Mouse (Mus musculus) urinary bladder, adult 18-20 months (tissue): ENCODE measurements around the gene Ube2o.
A peak's percentile ranks its signal among the peaks of the same experiment; 100 is the strongest.
"Not testable (repeated sequence)": the region's sequence is repeated elsewhere in the genome, so short reads cannot be mapped to it uniquely, and the experiment has no call there.

Source experiments
- DNase-seq, 2 experiments: peaks; one replicate each; pipeline ENCODE4 v3.0.0; 2022; ENCODE audit warnings: low spot score in 2 of 2, mixed read lengths in 2 of 2

Gene Ube2o

DNA sequence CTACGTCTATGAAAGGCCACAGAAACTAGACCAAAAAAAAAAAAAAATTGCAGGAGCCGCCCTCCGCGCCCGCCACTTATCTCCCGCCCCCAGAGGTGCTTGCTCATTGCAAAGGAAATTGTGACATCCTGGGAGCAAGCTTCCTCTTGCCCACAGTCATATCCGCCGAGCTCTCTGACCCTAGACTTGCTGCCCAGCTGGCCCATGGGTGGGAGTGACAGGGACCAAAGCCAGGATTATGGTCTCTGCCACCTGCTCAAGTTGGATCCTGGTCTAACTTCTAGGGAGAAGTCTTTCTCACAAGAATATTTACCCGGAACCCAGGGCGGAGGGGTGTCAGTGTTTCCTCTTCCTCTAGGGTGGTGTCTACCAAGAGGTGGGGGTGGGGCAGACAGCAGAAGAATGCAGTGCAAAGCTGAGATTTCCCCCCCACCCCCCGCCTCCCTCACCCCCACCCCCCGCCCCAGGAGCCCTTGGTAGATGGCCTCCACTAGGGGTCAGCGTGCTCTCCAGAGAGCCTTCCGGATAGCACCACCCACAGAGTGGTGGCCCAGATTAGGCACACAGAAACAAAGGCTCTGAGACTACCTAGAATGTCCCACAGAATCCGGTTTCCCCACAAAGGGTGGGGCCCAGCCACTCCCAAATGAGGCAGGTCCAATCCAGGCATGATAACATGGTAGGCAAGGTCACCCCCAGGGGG is 34.6 kb upstream of the Ube2o start:
- peak in 1 of 2 experiments; percentile 43 for DNase-seq

DNA sequence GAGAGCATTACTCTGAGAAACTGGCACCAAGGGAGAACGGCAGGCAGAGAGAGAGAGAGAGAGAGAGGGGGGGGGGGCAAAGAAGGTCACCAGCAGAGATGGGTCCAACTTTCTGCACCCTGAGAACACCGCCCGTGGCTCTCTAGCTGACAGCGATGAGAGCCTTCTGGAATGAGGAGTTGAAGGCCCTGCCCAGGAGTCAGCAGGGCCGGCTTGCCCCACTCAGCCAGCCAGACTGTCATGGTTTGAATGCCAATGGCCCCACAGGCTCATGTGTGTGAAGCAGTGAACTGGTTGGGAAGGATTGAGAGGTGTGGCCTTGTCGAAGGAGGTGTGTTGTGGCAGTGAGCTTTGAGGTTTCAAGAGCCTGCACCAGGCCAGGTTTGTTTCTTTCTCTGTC is 32.0 kb upstream of the Ube2o start:
- no peak for DNase-seq

DNA sequence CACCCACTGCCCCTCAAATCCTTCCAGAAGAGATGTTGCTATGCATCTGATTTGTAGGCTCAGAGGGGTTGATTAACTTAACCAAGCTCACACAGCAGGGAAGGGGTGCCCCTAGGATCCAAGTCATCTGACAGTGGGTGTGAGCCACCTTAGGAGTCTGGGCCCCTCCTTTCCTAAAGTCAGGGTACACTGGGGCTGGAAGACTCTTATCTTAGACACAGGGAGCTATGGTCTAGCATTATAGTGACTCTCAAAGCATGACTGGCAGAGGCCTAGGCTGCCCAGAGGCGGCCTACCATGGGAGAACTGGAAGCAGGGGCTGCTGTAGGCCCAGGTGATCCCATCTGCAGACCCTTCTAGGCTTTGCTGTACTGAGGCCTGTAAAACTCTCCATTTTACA is 31.3 kb upstream of the Ube2o start:
- no peak for DNase-seq

DNA sequence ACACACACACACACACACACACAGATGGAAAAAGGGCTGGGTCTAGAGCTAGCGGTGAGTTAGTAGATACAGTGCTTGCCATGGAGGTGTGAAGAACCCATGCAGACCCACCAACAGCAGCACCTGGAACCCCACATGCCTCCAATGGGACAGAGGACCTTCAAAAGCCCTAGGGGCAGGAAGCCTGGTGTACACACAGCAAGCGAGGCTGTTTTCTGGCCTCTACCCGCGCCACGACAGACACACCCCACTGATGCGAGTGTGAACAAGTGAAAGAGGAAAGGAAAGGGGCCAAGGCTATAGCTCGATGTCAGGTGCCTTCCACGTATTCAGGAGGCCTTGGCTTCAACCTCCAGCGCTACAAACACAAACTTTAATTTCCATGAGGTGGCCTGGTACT is 30.6 kb upstream of the Ube2o start:
- DNase-seq: no peak

DNA sequence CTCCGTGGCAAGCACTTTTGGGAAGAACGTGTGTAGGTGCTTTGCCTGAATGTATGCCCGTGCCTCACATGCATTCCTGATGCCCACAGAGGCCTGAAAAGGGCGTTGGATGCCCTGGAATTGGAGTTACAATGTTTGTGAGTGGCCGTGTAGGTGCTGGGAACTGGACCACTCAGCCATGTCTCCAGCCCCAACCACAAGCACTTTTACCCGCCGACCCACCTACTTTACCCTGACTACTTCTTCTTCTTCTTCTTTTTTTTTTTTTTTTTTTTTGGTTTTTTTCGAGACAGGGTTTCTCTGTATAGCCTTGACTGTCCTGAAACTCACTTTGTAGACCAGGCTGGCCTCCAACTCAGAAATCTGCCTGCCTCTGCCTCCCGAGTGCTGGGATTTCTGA is 29.9 kb upstream of the Ube2o start:
- not testable (repeated sequence) for DNase-seq

DNA sequence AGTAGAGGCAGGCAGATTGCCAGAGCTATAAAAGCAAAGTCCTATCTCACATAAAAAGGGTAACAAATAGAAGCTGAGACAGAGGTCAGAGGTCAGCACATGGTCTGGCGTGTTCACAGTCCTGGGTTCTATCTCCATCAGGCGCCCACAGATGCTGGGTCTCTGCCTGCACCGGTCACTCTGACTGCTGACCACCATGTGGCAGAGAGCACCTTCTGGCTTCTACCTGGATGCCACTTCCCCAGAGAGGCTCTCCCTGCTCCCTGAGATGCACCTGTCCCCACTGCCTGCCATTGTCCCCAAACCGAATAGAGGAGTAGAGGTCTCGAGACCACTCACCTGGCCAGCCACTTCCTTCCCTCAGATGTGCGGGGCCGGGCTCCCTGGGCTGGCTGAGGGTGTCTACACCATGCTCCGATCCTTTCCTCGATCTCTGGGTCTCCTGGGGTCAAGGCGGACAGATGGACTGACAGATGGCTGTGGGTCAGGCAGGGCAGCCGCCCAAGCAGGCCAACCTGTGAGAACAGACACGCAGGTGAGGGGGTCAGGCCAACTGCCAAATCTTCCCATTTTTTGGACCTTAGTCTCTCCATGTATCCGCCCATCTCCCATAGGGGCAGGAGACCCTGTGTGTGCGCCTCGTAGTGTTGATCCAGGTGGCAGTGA is 28.9 kb upstream of the Ube2o start:
- no peak for DNase-seq

DNA sequence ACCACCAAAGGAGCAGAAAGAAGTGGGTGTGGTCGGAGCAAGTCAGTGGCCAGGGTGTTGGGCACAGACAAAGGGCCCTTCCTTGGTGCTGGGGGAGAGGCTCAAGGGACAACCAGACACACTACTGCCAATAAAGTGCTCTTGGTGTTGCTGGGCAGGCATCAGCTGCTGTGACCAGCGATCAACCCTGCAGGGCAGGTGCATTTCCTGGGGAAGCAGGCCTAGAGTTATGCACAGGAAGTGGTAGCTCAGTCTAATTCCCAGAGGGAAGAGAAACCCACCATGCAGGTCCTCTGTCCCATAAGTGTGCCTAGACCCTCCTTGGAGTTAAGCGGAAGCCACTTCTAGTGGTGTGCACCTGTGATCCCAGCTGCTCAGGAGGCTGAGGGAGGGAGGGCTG is 26.5 kb upstream of the Ube2o start:
- DNase-seq: no peak

DNA sequence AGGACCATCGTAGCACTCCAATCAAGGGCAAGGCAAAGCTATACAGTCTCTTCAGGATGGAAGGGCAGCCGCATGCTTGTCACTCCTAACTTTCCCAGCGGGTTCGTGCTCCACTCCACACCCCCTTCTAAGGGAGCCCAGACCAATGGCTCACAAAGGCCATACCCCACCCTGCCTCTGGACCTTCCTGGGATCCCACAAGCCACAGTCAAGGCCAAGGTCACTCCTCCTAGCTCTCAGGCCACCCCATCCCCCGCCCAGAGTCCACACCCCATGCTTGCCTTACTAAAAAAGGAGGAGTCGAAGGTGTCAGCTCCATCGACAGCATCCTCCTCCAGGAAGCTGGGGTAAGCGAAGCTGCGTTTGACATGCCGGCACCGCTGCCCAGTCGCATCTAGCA is 22.9 kb upstream of the Ube2o start:
- DNase-seq: no peak

DNA sequence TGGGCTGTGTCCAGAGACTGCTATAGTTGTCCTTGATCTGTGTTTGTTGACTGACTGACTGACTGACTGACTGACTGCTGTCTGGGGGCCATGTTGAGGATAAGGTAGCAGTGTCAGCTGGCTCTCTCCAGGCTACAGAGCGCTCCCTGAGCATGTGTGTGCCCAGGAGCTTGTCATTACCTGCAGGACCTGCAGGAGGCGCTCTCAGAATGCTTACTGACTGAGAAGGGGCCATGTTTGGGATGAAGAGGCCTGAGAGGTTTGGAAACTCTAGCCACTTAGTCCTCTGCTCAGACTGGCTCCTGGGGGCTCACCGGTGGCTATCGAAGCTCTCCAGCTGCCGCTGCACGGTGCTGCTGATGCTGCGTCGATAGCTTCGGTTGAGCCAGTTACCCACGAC is 22.1 kb upstream of the Ube2o start:
- DNase-seq: no peak

DNA sequence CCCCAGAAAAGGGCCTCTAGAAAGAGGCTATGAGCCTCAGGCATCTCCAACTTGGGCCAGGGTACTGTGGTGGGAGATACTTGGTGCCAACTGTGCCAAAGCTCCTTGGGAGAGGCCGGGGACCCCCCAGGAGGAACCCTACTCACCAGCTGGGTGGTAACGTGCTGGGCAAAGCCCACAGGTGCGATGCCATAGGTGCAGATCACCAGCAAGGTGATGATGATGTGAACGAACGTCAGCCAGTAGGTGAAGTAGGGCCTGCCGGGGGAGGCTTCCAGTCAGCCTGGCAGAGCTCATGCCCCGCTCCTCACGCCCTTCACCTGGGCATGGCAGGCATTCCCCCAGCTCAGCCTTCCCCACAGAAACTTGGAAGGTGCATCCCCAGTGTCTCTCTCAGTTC is 20.8 kb upstream of the Ube2o start:
- DNase-seq: no peak

DNA sequence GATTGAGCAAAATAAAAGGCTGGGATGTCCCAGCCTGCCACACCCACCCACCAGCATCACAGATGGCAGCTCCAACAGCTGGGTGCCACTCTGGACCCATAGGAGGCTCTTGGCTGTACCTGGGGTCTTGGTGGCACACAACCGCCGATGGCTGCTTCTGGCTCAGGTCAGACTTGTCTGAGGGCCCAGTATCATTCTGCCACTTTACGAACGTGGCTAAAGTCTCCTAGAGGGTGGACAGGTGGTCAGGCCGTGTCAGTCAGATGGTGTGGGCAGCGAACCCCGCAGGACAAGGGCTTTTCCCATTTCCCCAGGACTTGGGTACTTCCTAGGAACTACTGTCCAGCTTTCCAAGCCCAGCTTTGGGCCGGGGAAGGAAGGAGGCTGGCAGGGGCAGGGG is 19.9 kb upstream of the Ube2o start:
- no peak for DNase-seq

DNA sequence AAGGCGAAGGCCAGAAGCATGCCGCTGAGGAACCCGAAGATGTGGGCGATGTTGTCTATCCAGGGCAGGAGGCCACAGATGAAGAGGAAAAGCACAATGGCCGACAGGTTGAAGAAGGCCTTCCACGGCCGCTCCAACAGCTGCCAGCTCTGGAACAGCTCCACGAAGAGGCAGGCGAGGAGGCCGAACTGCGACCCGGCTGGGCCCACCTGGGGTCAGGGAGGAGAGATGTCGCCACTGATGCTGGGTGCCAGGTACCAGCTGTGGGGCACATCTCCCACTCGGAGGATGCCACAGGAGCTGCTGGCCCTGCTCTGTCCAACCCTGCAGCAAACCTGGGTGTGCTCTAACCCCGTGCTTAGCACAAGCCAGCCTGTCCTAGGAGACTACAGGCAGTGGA is 18.0 kb upstream of the Ube2o start:
- DNase-seq: no peak

DNA sequence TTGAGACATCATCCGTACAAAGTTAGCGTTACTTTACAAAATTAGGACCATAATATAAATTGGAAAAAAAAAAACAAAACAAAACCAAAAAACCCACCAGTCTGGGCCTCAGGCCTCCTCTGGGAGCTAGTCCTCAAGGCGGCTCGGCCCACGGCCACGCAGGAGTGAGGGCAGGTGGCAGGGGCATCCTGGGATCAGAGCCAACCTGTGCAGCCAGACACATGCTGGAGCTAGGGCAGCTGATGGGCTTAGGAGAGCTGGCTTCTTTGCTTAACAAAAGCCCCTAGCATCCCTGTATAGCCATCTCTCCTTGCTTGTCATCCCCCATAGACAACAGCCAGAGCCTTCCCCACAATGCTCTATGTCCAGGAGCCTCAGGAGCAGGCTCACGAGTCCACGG is 16.9 kb upstream of the Ube2o start:
- no peak for DNase-seq

DNA sequence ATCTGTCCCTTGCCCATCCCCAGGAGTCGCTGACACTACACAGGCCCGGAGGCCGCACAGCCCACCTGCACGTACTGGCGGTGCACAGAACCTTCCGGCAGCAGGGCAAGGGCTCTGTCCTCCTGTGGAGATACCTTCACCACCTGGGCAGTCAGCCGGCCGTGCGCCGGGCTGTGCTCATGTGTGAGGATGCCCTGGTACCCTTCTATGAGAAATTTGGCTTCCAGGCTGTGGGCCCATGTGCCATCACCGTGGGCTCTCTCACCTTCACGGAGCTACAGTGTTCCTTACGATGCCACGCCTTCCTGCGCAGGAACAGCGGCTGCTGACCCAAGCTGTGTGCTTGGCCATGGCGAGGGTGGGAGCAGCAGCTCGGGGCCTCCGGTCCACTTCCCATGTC is 15.5 kb upstream of the Ube2o start:
- DNase-seq: no peak

DNA sequence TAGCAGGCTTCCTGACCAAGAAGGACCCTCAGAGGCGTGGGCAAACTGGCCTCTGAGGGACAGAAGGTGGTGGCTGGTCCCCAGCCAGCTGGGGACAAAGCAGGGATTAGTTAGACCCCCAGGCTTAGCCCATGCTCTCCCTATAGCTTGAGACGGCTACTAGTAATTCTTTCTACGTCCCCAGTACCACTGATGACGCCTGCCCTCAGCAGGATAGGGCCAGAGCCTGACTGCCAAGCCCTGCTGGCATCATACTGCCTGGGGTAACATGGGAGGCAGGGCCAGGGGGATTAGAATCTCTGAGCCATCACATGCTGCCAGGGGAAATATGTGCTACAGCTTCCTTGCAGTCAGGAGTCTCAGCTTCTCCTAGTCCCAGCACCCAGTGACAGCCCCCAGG is 12.1 kb upstream of the Ube2o start:
- DNase-seq: no peak

DNA sequence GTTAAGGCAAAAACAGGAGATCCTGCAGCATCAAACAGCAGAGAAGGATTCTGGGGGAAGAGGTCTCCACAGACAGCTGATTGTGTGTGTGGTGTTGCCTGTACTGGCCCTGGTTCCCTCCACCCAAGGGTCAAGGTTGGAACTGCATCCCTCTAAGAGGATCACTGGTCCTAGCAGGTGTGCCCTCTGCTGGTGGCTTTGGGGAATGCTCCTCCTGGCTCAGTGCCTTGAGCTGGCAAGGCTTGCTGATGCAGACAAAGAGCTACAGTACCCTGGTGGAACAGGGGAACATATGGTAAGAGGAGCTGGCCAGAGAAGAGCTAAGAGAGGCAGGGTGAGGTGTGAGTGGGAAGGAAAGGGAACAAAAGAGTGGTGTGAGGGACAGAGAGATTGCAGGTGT is 11.2 kb upstream of the Ube2o start:
- DNase-seq: peak; percentile 85 to 95

DNA sequence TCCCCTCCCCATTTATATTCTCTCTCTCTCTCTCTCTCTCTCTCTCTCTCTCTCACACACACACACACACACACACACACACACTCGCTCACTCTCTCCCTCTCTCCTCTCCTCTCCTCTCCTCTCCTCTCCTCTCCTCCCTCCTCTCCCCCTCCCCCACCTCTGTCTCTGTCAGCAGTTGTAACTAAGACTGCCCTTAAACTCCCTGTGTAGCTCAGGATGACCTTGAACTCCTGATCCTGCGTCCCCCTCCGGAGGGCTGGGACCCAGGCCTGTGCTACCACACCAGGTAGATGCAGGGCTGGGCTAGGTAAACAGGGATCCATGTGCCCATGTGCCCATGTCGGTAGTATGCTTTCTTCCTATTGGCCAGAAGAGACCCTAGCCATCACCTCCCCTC is 10.4 kb upstream of the Ube2o start:
- DNase-seq: no peak

DNA sequence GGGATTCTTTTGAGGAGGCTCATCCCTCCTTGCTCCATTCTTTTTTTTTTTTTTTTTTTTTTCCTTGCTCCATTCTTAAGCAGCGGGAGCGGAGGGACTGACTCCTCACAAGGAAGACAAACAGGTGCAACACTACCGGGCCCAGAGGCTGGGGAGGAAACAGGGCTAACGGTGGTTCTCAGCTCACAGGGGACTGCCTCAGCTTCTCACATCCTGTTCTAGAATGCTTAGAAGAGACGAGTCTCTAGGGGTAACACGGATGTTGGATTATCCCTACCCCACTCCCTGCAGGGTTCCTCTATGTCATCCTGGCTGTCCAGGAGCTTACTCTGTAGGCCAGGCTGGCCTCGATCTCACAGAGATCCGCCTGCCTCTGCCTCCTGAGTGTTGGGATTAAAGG is 8.3 kb upstream of the Ube2o start:
- DNase-seq: no peak

DNA sequence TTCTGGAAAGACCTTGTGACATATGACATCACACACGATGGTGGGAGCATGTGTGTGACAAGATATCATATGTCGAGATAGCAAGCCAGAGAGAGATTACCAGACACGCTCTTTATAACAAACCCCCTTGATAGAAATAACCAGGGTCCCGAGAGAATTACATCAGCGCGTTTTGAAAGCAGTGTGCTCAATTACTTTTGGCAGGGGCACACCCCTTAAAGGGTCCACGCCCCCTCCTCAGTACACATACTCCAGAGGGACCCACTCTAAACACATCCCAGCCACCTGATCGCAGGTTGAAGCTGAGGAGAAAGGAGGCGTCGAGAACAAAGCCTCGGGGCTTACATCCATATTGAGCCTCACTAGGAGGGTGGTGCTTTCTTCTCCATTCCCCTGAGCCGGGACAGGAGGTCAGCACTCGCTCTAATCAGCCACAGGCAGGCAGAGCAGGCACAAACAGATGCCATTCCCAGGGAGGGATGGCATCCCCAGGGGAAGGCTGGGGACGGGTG is 7.8 kb upstream of the Ube2o start:
- no peak for DNase-seq

DNA sequence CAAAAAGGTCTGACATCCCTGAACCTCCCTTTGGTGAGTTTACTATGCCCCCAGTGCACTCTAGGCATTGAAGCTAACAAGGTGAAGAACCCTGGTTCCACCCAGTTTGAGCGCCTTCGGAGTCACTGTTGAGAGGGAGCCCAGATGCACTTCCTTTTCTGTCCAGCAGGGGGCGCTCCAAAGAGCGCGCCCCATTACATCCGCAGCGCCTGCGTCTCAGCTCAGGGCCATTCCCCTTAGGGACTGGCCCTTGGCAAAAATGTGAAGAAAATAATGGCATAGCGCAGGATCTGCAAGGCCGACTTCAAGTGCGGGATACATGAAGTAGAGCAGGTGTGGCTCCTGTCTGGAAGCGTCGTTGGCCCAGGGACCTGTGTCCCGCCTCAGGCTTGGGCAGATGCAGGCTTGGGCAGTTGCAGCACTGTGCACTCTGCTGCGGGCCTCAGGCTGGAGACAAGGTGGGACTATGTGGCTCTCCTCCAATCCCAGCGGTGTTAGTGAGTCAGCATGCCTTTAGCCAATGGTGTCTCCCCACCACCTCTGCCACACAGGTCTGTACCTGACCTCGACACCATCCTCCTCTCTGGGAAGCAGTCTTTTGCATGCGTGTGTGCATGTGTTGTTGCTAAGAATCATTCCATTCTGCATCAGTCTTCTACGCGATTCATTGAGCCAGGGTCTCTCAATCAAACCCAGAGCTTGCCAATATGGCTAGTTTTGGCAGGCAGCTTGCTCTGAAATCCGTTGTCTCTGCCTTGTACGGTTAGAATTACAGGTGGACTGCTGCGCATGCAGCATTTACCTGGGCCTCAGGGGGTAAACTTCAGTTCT is 5.8 kb upstream of the Ube2o start:
- DNase-seq: peak; percentile 64 to 79

DNA sequence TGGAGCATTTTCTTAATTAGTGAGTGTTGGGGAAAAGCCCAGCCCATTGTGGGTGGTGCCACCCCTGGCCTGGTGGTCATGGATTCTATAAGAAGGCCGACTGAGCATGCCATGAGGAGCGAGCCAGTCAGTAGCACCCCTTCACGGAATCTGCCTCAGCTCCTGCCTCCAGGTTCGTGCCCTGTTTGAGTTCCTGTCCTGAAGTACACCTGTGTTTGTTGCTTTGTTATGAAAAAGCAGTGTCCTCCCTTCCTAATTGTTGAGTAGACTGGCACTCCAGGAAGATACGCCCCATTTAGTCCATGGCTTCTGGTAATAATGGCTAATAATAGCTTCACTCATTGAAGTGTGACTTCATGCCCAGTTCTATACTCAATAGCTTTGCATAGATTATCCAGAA is 5.1 kb upstream of the Ube2o start, which contains the start of gene Aanat:
Aanat (plus strand) TSS at position 123 of the 400 bp plus-strand sequence.
- DNase-seq: no peak

DNA sequence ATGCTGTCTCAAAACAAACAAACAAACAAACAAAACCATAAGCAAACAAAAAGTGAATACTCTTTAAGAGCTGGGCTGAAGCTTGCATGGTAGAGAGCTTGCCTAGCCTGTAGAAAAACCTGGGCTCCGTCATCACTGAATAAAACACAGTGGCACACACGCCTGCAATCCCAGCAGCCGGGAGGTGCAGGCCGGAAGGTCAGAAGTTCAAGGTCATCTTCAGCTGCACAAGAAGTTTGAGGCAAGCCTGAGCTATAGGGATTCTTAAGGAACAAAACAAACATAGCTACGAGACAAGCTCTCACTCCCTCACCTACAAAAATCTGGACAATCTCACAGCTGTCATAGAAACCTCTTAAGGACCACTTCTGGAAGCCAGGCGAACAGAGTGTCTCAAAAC is 4.4 kb upstream of the Ube2o start:
- no peak for DNase-seq
